Mouse (Mus musculus): ENCODE results near the gene Emilin2.

Gene Emilin2

DNA sequence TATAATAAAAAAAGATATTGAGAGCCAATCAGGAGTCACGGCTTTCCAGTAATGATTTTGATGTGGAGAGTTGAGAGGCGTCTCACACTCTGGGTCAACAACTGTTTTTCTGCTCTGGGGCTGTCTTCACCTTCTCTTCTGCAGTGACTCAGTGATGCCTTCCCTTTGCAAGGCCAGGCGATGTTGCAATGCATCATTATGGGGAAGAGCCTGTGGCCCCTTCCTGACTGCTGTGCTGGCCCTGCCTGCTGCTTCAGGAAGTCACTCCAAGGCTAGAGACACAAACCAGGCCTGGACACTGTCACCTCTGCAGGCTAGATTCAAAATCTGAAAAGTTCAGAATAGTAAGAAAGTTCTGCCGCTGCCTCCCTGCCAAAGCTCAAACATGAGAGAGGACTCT lies 11.9 kb downstream of the Emilin2 start:
- DNase-seq, result no peak

DNA sequence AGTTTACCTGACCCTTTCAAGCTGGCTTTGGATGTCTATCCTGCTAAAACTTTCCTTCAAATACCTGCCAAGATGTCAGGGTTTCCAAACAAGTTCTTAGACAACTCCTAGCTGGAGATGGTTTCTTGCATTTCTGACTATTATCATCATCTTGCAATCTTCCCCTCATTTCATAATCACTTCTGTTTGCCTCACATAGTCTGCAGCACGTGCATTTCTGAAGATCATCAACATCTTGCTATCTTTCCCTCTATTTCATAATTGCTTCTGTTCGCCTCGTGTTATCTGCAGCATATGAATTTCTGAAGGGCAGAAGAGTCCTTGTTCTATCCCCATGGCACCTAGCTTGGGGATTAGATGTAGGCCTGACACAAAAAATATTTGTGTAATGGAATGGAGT lies 17.2 kb downstream of the Emilin2 start:
- no peak for DNase-seq

DNA sequence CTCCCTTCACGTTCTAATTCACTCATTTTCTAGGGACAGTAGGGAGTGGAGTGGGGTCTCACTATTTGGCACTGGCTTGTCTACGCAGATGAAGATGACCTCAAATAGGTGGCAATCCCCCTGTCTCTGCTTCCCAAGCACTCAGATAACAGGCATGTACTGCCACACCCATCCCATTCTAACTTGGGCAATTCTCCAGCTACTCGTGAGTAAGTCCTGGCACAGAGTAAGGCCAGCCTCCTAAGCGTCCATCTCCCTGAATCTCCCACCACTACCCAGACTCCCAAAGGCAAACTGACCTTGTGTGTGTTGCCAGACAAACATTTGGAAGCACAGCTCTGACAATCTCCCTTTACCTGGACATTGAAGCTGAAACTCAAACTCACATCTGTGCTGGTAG lies 18.9 kb downstream of the Emilin2 start:
- no peak for DNase-seq

- no peak for DNase-seq
These were observed 19.8 kb downstream of the Emilin2 start for GRCm38 (mm10) chr17:71291897-71292420.

GRCm38 (mm10) chr17:71290486-71291410 lies 21.0 kb downstream of the Emilin2 start:
- DNase-seq, result no peak

GRCm38 (mm10) chr17:71289572-71290176 lies 22.1 kb downstream of the Emilin2 start:
- DNase-seq, result no peak

DNA sequence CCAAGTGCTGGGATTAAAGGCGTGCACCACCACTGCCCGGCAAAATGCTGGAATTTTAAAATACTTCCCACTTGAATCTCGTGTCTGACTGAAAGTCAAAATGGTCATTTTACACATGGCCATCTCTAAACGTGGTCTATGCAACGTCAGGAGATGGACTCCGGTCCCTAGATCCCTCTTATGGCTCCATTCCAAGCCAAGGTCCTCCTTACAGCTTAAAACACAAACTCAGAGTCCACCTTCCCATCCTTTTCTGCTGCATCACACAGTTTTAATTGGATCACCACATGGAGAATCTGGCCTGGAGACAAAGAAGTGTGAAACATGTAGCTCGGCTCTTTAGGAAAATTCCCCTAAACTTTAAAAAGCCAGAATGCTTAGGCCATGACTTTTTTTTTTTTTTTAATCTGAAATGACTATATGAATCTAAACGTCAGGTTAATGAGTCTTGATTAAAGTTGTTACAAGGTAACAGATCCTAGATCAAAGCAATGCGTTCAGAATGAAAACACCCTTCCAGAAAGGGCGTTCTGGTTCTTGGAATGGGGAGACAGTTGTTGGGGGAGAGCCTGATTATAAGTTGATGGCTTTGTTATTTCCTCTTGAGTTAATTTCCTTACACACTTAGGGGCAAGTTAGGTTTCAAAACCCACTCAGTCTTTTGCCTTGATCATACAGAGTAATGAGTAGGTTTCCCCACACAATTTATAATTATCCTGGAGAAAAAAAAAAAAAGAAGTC lies 22.8 kb downstream of the Emilin2 start:
- DNase-seq, result no peak

DNA sequence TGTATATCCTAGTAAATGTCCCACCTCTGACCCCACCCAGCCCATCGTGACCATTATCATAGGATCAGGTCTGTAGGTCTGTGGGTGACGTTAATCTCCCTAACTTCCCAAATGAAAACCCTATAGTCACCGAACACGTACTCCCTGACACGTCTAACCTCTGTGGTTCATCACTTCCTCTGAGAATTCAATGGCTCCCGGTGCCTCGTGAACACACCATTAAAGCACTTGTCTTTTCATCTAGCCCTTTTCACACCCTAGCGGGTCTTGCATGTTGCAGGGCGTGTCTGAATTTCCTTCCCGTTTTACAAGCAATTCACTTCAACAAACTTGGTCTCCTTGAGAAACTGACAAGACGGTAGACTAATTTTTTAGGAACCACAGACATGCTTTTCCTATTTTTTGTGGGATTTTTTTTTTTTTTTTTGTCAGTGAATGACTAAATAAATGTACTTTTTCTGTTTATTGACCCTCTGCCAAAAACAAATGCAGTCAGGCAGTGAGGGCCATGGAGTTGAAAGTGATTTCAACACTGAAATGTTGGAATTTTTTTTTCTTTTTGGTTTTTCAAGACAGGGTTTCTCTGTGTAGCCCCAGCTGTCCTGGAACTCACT lies 23.5 kb downstream of the Emilin2 start:
- no peak for DNase-seq

DNA sequence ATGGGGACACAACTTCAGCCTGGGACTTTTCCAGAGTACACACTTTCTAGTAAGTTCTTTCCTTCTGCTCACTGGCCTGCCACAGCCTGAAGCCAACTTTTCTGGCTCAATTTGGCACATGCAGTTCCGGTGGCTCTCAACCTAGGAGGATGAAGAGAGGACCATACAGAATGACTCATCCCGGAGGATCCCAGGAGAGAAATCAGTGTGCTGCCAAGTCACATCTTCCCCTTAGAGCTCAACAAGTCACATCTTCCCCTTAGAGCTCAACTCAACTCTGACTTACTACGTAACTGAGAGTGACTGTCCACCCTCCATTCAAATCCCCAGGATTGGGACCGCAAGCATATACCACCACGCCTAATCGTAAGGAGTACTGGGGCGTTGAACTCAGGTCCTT lies 24.2 kb downstream of the Emilin2 start:
- DNase-seq, result no peak

- no peak for DNase-seq
These were observed 25.8 kb downstream of the Emilin2 start for GRCm38 (mm10) chr17:71285929-71286328.

GRCm38 (mm10) chr17:71284890-71285289 lies 26.9 kb downstream of the Emilin2 start:
- DNase-seq, result no peak

GRCm38 (mm10) chr17:71283237-71283636 lies 28.5 kb downstream of the Emilin2 start:
- DNase-seq, result no peak

DNA sequence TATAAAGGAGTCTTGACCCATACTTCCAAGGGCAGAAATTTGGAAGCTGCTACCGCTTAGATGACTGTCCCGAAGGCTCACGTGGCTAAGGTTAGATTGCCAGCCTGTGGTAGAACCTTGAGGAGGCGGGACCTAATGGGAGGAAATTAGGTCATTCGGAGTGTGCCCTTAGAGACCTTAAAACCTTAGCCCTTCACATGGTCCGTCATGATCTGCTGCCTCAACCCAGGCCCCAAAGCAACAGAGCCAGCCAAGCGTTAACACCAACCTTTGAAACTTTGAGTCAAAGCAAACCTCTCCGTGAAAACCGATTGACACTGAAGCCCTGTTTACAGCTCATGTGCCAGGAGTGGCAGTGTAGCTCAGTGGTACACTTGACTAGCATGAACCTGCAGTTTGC lies 29.1 kb downstream of the Emilin2 start:
- DNase-seq, result no peak

- DNase-seq, result no peak
These were observed 33.9 kb downstream of the Emilin2 start for GRCm38 (mm10) chr17:71277701-71278491.

DNA sequence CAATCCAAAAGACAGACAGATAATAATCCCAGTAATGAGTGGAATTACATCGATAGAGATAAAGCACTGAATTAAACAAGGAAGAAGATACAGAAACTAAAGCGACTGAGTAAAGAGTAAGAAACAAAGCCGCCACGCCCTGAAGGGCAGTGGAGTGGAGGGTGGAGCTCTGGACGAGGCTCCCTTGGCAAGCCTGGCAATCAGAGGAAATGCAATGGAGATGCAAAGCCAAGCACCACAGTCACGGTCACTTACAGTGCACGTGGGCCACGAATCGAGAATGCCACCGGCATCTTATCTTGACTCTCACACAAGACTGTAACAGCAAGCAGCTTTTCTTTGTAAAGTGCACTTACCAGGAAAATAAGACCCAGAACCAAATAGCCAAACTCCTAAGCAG lies 35.0 kb downstream of the Emilin2 start:
- no peak for DNase-seq

DNA sequence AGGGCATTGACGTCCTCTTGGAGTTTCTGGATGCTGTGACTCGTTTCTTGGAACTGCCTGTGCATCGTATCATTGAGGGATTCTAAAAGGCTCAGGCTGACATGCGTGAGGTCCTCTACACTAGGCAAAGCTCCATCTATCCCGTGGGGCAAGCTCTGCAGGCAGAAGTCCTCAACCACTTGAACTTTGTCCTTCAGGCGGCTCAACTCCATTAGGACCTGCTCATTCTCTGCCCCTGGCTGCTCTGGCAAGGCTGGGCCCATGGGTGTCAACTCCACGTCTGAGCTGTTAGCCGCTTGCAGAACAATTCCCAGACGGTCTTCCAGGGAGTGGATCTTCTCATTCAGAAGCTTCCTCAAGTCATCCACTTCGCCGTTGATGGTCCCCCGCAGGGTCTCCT lies 37.9 kb downstream of the Emilin2 start:
- no peak for DNase-seq

- DNase-seq, result no peak
These were observed 43.2 kb downstream of the Emilin2 start for GRCm38 (mm10) chr17:71268599-71268998.

- no peak for DNase-seq
These were observed 43.6 kb downstream of the Emilin2 start for GRCm38 (mm10) chr17:71268152-71268551.

DNA sequence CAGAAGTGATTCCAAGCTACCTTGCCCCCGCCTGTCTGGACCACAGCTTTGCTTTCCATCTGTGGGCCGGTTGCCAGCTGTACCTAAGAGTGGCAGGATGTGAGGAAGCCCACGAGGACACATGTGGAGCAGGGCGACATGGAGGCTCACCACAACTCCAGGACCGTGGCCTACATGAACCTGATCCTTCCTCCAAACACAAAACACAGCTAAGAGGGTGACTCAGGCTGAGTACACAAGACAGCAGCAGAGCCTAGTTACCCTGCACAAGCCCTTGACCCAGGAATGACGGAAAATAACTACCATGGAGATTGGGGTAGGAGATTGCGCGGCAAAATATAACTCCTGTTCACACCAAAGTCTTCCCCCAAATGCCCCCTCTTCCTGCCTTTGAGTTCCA lies 44.4 kb downstream of the Emilin2 start:
- no peak for DNase-seq

DNA sequence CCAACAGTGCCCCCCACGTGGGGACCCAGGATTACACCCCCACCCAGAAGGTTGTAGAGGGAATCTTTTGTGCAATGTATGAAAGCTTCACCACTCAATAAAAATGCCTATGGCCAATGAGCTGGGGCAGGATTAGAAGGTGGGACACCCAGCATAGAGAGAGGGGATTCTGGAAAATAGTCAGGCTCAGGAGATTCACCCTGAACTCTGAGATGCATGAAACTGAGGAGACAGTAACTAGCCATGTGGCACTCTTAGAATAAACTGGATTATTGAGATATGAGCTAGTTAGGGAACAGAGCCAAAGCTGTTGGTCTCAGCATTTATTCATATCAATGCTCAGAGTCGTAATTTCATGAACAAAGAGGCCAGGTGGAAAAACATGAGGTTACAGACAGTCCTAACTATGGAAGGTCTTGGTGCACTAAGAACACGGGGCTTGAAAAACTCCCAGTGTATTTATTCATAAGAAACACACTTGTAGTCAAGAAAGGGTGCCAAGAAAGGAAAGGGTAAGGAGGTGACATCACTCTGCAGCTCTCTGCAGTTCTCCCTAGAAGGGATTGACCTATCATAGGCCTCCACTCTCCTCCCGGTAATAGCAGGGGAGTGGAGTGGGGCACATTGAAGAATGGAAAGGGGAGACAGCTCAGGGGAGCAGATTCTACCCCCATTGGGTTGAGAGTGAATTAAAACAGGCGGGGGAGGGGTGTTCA lies 46.3 kb downstream of the Emilin2 start:
- no peak for DNase-seq

DNA sequence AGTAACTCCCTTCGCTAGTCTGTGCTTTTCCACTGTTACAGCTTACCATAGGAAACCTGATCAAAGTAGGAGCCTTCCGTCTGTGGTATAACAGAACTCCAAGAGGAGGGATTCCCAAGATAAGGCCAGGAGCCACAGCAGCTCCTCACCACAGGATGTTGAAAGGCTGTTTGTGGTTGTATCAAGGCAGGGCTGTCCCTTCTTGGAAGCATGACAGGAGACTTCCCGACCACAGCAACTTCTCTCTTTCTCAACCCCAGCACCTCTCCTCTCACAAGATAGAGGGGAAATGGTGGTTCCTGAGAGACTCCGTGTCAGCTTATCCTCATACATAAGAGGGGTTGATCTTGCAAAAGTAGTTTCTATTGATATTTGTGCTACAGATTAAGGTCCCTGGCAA lies 47.0 kb downstream of the Emilin2 start:
- DNase-seq, result no peak

GRCm38 (mm10) chr17:71263136-71263535 lies 48.6 kb downstream of the Emilin2 start:
- no peak for DNase-seq
